Mouse (Mus musculus): ENCODE measurements at regions not wholly inside any gene's neighbourhood (a gene's known extent, or its start where the extent isn't known, plus 50 kb on each side); places are given as distances from the start of the nearest gene placed in this dataset.

DNA sequence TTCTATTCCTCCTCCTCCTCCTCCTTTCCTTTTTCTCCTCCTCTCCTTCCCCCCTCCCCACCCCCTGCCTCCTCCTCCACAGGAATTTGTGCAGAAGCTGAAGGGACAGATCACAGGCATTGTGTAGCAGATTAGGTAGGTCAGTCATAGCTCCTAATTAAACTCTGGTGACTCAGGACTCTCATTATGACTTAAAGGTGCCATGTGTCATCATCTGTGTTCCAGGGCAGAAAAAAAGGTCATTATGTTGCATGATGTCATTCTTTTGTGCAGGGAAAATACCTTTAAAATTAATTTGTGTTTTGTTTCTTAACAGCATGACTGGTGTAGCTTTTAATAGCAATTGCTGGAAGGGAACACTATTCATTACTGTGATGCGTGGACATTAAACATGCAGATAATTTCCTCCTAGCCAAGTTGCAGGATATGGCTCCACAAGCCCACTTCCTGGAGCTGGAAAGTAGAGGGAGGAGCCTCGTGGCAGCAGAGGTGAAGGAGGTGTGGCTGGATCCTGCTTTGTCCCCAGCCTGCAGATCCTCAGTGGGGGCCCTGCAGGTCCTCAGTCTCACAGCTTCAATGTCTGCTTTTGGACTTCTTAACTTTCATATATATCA is 62.4 kb upstream of the Jazf1 start:
- no peak for TF ChIP-seq CTCF (IDR thresholded peaks at IDR 0.05; ENCODE audit: control insufficient read depth, insufficient read depth, insufficient read length)
- TF ChIP-seq FOSL1 (IDR thresholded peaks at IDR 0.05; ENCODE audit: insufficient read depth, low read length, poor library complexity, severe bottlenecking): no peak
- TF ChIP-seq MYOG (IDR thresholded peaks at IDR 0.05; ENCODE audit: control insufficient read depth, extremely low read depth, insufficient read length): no peak
- no peak for TF ChIP-seq USF1 (IDR thresholded peaks at IDR 0.05; ENCODE audit: low read depth)
- no peak for TF ChIP-seq MAX (IDR thresholded peaks at IDR 0.05)
- no peak for TF ChIP-seq CEBPB (IDR thresholded peaks at IDR 0.05; ENCODE audit: low read depth)
- no peak for TF ChIP-seq MYOD1 (IDR thresholded peaks at IDR 0.05; ENCODE audit: control insufficient read depth, insufficient read length, low read depth)
- Histone ChIP-seq H3K79me3 (ENCODE audit: low read depth) (no peaks in the 10 kb centered on the region), H3K27me3 (ENCODE audit: control insufficient read depth, insufficient read depth, insufficient read length) (peaks cover 6% of the 10 kb centered on the region), H3ac (ENCODE audit: control insufficient read depth, insufficient read length, low read depth) (no peak overlapping the region), H3K4me3 (ENCODE audit: insufficient read depth, poor library complexity, severe bottlenecking) (no peak overlapping the region), H3K79me2 (ENCODE audit: control insufficient read depth, insufficient read depth) (no peaks in the 10 kb centered on the region), H3K36me3 (ENCODE audit: control insufficient read depth, insufficient read depth) (no peaks in the 10 kb centered on the region)

DNA sequence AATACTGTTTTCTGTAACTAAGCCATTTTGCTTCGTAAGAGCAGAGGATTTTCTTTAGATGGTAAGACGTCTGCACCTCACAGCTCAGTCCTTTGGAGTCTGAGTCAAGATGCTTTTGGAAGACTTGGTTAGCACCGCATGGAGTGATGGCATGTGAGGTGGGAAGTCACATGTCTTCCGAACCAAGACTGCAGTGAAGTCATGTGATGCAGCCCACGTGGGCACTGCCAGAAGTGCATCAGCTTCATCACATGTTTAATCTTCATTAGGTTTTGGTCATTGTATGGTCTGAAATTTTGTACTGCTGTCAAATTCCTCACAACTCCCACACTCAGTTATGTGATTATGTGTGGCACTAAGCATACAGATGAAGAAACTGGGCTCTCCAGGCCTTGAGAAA is 58.3 kb upstream of the Jazf1 start:
- peaks cover 6% of the 10 kb centered on the region for H3K27me3 ChIP-seq (ENCODE audit: control insufficient read depth, insufficient read depth, insufficient read length)
- no peaks in the 10 kb centered on the region for H3K79me2 ChIP-seq (ENCODE audit: control insufficient read depth, insufficient read depth)
- no peak overlapping the region for H3ac ChIP-seq (ENCODE audit: control insufficient read depth, insufficient read length, low read depth)
- no peak overlapping the region for H3K4me3 ChIP-seq (ENCODE audit: insufficient read depth, poor library complexity, severe bottlenecking)
- TF ChIP-seq USF1 (IDR thresholded peaks at IDR 0.05; ENCODE audit: low read depth): peak; percentile 10
- TF ChIP-seq CEBPB (IDR thresholded peaks at IDR 0.05; ENCODE audit: low read depth): no peak
- no peaks in the 10 kb centered on the region for H3K79me3 ChIP-seq (ENCODE audit: low read depth)
- H3K36me3 ChIP-seq (ENCODE audit: control insufficient read depth, insufficient read depth): no peaks in the 10 kb centered on the region

- TF ChIP-seq MAX (IDR thresholded peaks at IDR 0.05): no peak
- no peak for TF ChIP-seq FOSL1 (IDR thresholded peaks at IDR 0.05; ENCODE audit: insufficient read depth, low read length, poor library complexity, severe bottlenecking)
- no peak for TF ChIP-seq MYOG (IDR thresholded peaks at IDR 0.05; ENCODE audit: control insufficient read depth, extremely low read depth, insufficient read length)
- no peak for TF ChIP-seq CTCF (IDR thresholded peaks at IDR 0.05; ENCODE audit: control insufficient read depth, insufficient read depth, insufficient read length)
- TF ChIP-seq MYOD1 (IDR thresholded peaks at IDR 0.05; ENCODE audit: control insufficient read depth, insufficient read length, low read depth): no peak
- no peak for TF ChIP-seq USF1 (IDR thresholded peaks at IDR 0.05; ENCODE audit: low read depth)
- TF ChIP-seq CEBPB (IDR thresholded peaks at IDR 0.05; ENCODE audit: low read depth): no peak
- Histone ChIP-seq H3K27me3 (ENCODE audit: control insufficient read depth, insufficient read depth, insufficient read length) (peaks cover 6% of the 10 kb centered on the region), H3K4me3 (ENCODE audit: insufficient read depth, poor library complexity, severe bottlenecking) (no peak overlapping the region), H3K79me3 (ENCODE audit: low read depth) (no peaks in the 10 kb centered on the region), H3K36me3 (ENCODE audit: control insufficient read depth, insufficient read depth) (no peaks in the 10 kb centered on the region), H3ac (ENCODE audit: control insufficient read depth, insufficient read length, low read depth) (no peak overlapping the region), H3K79me2 (ENCODE audit: control insufficient read depth, insufficient read depth) (no peaks in the 10 kb centered on the region)
These were observed 56.5 kb upstream of the Jazf1 start for GRCm38 (mm10) chr6:53124800-53125450.

GRCm38 (mm10) chr6:53120385-53120784 is 52.0 kb upstream of the Jazf1 start:
- Histone ChIP-seq H3ac (ENCODE audit: control insufficient read depth, insufficient read length, low read depth) (no peak overlapping the region), H3K79me2 (ENCODE audit: control insufficient read depth, insufficient read depth) (no peaks in the 10 kb centered on the region), H3K79me3 (ENCODE audit: low read depth) (no peaks in the 10 kb centered on the region), H3K27me3 (ENCODE audit: control insufficient read depth, insufficient read depth, insufficient read length) (no peaks in the 10 kb centered on the region), H3K36me3 (ENCODE audit: control insufficient read depth, insufficient read depth) (no peaks in the 10 kb centered on the region), H3K4me3 (ENCODE audit: insufficient read depth, poor library complexity, severe bottlenecking) (no peak overlapping the region)
- no peak for TF ChIP-seq USF1 (IDR thresholded peaks at IDR 0.05; ENCODE audit: low read depth)
- no peak for TF ChIP-seq MYOG (IDR thresholded peaks at IDR 0.05; ENCODE audit: control insufficient read depth, extremely low read depth, insufficient read length)
- no peak for TF ChIP-seq MAX (IDR thresholded peaks at IDR 0.05)
- TF ChIP-seq CEBPB (IDR thresholded peaks at IDR 0.05; ENCODE audit: low read depth): no peak
- TF ChIP-seq FOSL1 (IDR thresholded peaks at IDR 0.05; ENCODE audit: insufficient read depth, low read length, poor library complexity, severe bottlenecking): no peak
- no peak for TF ChIP-seq MYOD1 (IDR thresholded peaks at IDR 0.05; ENCODE audit: control insufficient read depth, insufficient read length, low read depth)
- no peak for TF ChIP-seq CTCF (IDR thresholded peaks at IDR 0.05; ENCODE audit: control insufficient read depth, insufficient read depth, insufficient read length)
